Mouse (Mus musculus): ENCODE data around the gene Mindy4b-ps. TPM values are rescaled to one million over a fixed set of nuclear protein-coding genes. Genes with fewer than 3 reads are reported as not detected.

Mindy4b-ps gene
- total RNA-seq (2023): not detected

GRCm38 (mm10) chr3:58822211-58822610 is at the start of gene Mindy4b-ps:
Gene Mindy4b-ps, minus strand, starts transcription at chr3:58822311.

Other genes with a start within 250 kb of the Mindy4b-ps start
- gene Selenot, start 245.7 kb downstream of the Mindy4b-ps start, total RNA-seq (2023): 100 to 1,000 TPM; 127 to 128 TPM
- gene Erich6, start 185.1 kb downstream of the Mindy4b-ps start, total RNA-seq (2023): not detected
- gene Siah2, start 129.9 kb downstream of the Mindy4b-ps start, total RNA-seq (2023): 10 to 100 TPM; 59.7 to 66.5 TPM
- not detected for gene Clrn1, start 63.0 kb upstream of the Mindy4b-ps start, total RNA-seq (2023)
- gene Med12l, start 183.5 kb upstream of the Mindy4b-ps start, total RNA-seq (2023): under 1 TPM; 0.80 to 0.90 TPM

Data from T-cell, adult 66 days (primary cell).